Mouse (Mus musculus) lung, postnatal 25 days (tissue): ENCODE measurements around the gene Lcp1.

Experiments
- DNase-seq: peaks from one replicate; pipeline ENCODE4 v3.0.0; 2022; ENCODE audit warnings: low spot score

The Lcp1 gene

GRCm38 (mm10) chr14:75176425-75177045, 45.6 kb downstream of the Lcp1 start:
- DNase-seq: peak; percentile 72

- no peak for DNase-seq
Observed at GRCm38 (mm10) chr14:75177400-75177799, 46.5 kb downstream of the Lcp1 start.

GRCm38 (mm10) chr14:75178384-75178793, 47.5 kb downstream of the Lcp1 start:
- DNase-seq: peak; percentile 61

GRCm38 (mm10) chr14:75178801-75179211, 47.9 kb downstream of the Lcp1 start:
- peak; percentile 76 for DNase-seq

GRCm38 (mm10) chr14:75179255-75179963, 48.5 kb downstream of the Lcp1 start:
- DNase-seq: peak; percentile 70

- DNase-seq: no peak
Observed at GRCm38 (mm10) chr14:75180551-75180978, 49.7 kb downstream of the Lcp1 start.

- DNase-seq: no peak
Observed at GRCm38 (mm10) chr14:75181062-75181935, 50.4 kb downstream of the Lcp1 start.

- no peak for DNase-seq
Observed at GRCm38 (mm10) chr14:75182378-75182777, 51.5 kb downstream of the Lcp1 start.

- DNase-seq: no peak
Observed at GRCm38 (mm10) chr14:75182831-75183230, 51.9 kb downstream of the Lcp1 start.

- no peak for DNase-seq
Observed at GRCm38 (mm10) chr14:75184069-75184790, 53.3 kb downstream of the Lcp1 start.

GRCm38 (mm10) chr14:75185796-75186594, 55.1 kb downstream of the Lcp1 start:
- no peak for DNase-seq

GRCm38 (mm10) chr14:75186858-75187415, 56.0 kb downstream of the Lcp1 start:
- DNase-seq: no peak

- DNase-seq: no peak
Observed at GRCm38 (mm10) chr14:75188521-75188920, 57.6 kb downstream of the Lcp1 start.

- DNase-seq: no peak
Observed at GRCm38 (mm10) chr14:75189031-75189430, 58.1 kb downstream of the Lcp1 start.

- no peak for DNase-seq
Observed at GRCm38 (mm10) chr14:75190683-75191082, 59.8 kb downstream of the Lcp1 start.

GRCm38 (mm10) chr14:75192427-75192826, 61.5 kb downstream of the Lcp1 start:
- DNase-seq: no peak

- no peak for DNase-seq
Observed at GRCm38 (mm10) chr14:75192858-75193257, 62.0 kb downstream of the Lcp1 start.

GRCm38 (mm10) chr14:75195530-75195929, 64.6 kb downstream of the Lcp1 start:
- DNase-seq: peak; percentile 55

- peak; percentile 55 for DNase-seq
Observed at GRCm38 (mm10) chr14:75197027-75197426, 66.1 kb downstream of the Lcp1 start.

GRCm38 (mm10) chr14:75197660-75198059, 66.8 kb downstream of the Lcp1 start:
- no peak for DNase-seq
